Mouse (Mus musculus) bone marrow macrophage, adult 2 months (primary cell): ENCODE data around the gene Sntb2. TPM values are rescaled to one million over a fixed set of nuclear protein-coding genes. Genes with fewer than 3 reads are reported as not detected.

Experiments used
- H3K27ac ChIP-seq: 2 replicates; pipeline ENCODE4 v1.5.1; 2012; ENCODE audit warnings: low read depth, low read length; ENCODE audit not compliant: insufficient read depth
- H3K4me1 ChIP-seq: 2 replicates; pipeline ENCODE4 v1.6.1; 2012; ENCODE audit warnings: low read length; ENCODE audit not compliant: control insufficient read depth, insufficient read depth
- H3K4me3 ChIP-seq: 2 replicates; pipeline ENCODE4 v1.5.1; 2012; ENCODE audit warnings: mild to moderate bottlenecking, low read length, moderate library complexity; ENCODE audit not compliant: insufficient read depth
- CTCF ChIP-seq: IDR thresholded peaks from 2 replicates; pipeline ENCODE4 v1.5.1; 2012; ENCODE audit warnings: low read depth, mild to moderate bottlenecking, low read length, moderate library complexity
- POLR2A ChIP-seq: IDR thresholded peaks from 2 replicates; pipeline ENCODE4 v1.6.1; 2012; ENCODE audit warnings: mild to moderate bottlenecking, low read depth, low read length, borderline replicate concordance
- polyA plus RNA-seq: library from polyadenylated mRNA; stranded (reverse); fragments of >200 nt; gene quantifications from 2 replicates; pipeline ENCODE4 v1.2.4, GENCODE M21; 2012; ENCODE audit not compliant: missing spikeins, insufficient read depth, insufficient read length

The Sntb2 gene
- polyA plus RNA-seq, 1 experiment = 13.7 TPM

DNA sequence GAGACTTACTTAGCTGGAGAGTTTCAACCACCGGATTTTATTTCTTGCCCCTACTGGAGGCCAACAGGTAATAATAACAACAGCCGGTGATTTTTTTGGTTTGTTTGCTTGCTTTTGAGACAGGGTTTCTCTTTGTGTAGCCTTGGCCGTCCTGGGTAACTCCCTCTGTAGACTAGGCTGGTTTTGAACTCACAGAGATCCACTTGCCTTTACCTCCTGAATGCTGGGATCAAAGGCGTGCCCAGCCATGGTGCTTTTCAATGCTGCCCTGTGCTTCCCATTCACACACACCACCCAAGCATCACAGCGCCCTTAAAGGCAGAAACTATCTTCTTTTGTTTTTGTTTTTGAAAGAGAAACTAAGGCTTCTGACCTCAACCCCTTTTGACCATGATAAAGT is 5.6 kb upstream of the Sntb2 start:
- H3K27ac ChIP-seq = peak overlapping the region; percentile 20; the same call in 1 of the 2 replicates
- no peak overlapping the region for H3K4me3 ChIP-seq
- peaks cover 25% of the 10 kb centered on the region for H3K4me1 ChIP-seq
- TF ChIP-seq POLR2A = no peak
- no peak for TF ChIP-seq CTCF

- Histone ChIP-seq H3K27ac (no peak overlapping the region), H3K4me3 (no peak overlapping the region)
- TF ChIP-seq CTCF = no peak
- no peak for TF ChIP-seq POLR2A
Observed at GRCm38 (mm10) chr8:106932376-106933065, 3.0 kb upstream of the Sntb2 start.

GRCm38 (mm10) chr8:106933506-106934143 is 1.9 kb upstream of the Sntb2 start:
- Histone ChIP-seq H3K27ac (no peak overlapping the region), H3K4me3 (no peak overlapping the region), H3K4me1 (peaks cover 34% of the 10 kb centered on the region)
- TF ChIP-seq POLR2A = no peak
- TF ChIP-seq CTCF = no peak

More at GRCm38 (mm10) chr8:106932376-106933065, 3.0 kb upstream of the Sntb2 start:
- H3K4me1 ChIP-seq = peaks cover 27% of the 10 kb centered on the region

- no peak overlapping the region for H3K4me3 ChIP-seq
- no peak overlapping the region for H3K27ac ChIP-seq
- no peak for TF ChIP-seq CTCF
Observed at GRCm38 (mm10) chr8:106934226-106934977, 1.1 kb upstream of the Sntb2 start.

GRCm38 (mm10) chr8:106935899-106936477 is 438 bp downstream of the Sntb2 start:
- Histone ChIP-seq H3K4me3 (peak overlapping the region; percentile 93), H3K4me1 (peaks cover 32% of the 10 kb centered on the region), H3K27ac (peak overlapping the region; percentile 66)
- no peak for TF ChIP-seq POLR2A
- TF ChIP-seq CTCF = no peak

More at GRCm38 (mm10) chr8:106934226-106934977, 1.1 kb upstream of the Sntb2 start:
- H3K4me1 ChIP-seq = peaks cover 31% of the 10 kb centered on the region

DNA sequence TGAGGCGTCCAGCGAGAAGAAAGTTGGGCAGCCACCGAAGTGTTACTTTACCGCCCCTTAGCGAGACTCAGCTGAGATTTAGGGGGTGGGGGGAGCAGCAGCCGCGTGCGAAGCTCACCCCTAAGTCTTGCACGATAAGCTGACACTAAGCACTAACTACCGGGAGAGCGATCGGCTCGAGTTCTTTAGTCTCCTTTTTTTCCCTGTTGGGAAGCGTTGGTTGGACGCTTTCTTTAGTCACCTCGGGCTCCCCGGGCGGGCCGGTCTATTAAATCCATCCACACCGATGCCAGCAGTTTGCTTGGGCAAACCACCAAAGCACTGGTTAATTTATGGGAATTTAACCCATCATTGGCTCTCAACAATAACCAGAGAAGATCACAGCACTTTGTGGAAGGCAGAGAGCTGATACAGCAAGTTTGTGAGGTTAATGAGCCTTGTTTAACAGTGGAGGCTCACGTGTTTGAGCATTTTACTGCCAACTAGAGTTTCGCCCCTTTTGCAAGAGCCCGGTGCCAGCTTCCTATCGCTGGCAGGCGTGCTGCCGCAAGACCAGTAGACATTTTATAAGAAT is 1.0 kb downstream of the Sntb2 start:
- no peak for TF ChIP-seq POLR2A
- TF ChIP-seq CTCF = no peak
- H3K4me1 ChIP-seq = peaks cover 37% of the 10 kb centered on the region
- peak overlapping the region; percentile 93 for H3K4me3 ChIP-seq
- H3K27ac ChIP-seq = peak overlapping the region; percentile 66

- peak overlapping the region; percentile 66 for H3K27ac ChIP-seq
- H3K4me3 ChIP-seq = peak overlapping the region; percentile 93
Observed at GRCm38 (mm10) chr8:106937081-106937800, 1.7 kb downstream of the Sntb2 start.

GRCm38 (mm10) chr8:106941806-106942205 is 6.3 kb downstream of the Sntb2 start:
- no peak overlapping the region for H3K4me3 ChIP-seq
- H3K27ac ChIP-seq = no peak overlapping the region
- TF ChIP-seq CTCF = no peak
- TF ChIP-seq POLR2A = no peak
- peaks cover 39% of the 10 kb centered on the region for H3K4me1 ChIP-seq

More at GRCm38 (mm10) chr8:106937081-106937800, 1.7 kb downstream of the Sntb2 start:
- peaks cover 41% of the 10 kb centered on the region for H3K4me1 ChIP-seq
- TF ChIP-seq POLR2A (no peak), CTCF (no peak)
